Mouse (Mus musculus): ENCODE results near the gene Gm20905.
"Not testable (repeated sequence)": the region's sequence is repeated elsewhere in the genome, so short reads cannot be mapped to it uniquely, and the experiment has no call there.

Gene Gm20905

DNA sequence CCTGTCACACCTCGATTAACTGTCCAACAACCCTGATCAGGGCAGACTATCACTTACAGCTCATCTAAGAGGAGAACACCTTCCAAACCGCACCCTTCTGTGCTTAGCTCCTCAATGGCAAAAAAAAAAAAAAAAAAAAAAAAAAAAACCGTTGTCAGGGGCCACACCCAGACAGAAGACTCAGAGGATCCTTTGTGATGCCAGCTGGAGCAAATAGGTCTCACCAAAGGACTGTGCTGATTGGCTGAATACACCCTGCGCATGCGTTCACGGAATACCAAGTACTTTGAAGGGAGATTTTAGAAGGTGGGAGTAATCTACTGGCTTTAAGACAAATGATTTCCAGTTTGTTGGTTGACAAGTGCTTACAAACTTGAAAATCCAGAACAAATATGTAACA lies at the start of gene Gm20905:
Gm20905 (minus strand) TSS at position 101 of the 400 bp plus-strand sequence.
- DNase-seq (ENCODE audit: low read depth, low spot score): not testable (repeated sequence)

Measured in retina, postnatal 7 days (tissue).